In the genomic region with DNA sequence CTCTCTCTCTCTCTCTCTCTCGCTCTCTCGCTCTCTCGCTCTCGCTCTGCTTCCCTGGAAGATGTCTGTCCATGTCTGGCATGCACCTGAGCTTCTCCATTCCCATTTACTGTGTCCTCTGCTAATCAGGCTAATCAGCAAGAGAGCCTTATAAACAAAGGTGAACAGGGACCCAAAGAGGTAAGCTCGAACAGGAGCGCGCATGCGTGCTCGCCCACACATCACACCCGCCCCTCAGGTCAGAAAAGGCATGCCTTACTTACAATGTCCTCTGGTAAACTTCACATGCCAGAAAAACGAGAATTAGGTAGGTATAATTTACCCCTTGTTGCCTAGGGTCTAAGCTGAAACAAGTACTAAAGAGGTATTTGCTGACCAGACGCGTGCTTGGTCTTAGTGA, we compare ENCODE assay signal across 28 mouse cellular contexts.
DNase-seq lines count a peak whose midpoint lies in the region; ATAC-seq and TF ChIP-seq lines count a peak whose summit lies in the region.
"Had no signal": no experiment of that assay in that cellular context is flagged by ENCODE, and none has a peak within 500 bp of the region (broad histone marks: within the 10 kb centered on the region; RNA-seq: fewer than 3 reads in every experiment).

No protein-coding gene starts in this region.

- TF ChIP-seq EP300 in lung, postnatal 0 days (IDR thresholded peaks at IDR 0.05): no peak
- TF ChIP-seq EP300 in stomach, postnatal 0 days (optimal IDR thresholded peaks at IDR 0.05): no peak

- no peak overlapping the region for H3K4me3 ChIP-seq in kidney, embryonic 15.5 days (replicated peaks)
- H3K4me3 ChIP-seq in lung, embryonic 14.5 days (ENCODE audit: low read depth, low read length): no peak overlapping the region
- H3K4me3 ChIP-seq in lung, postnatal 0 days (ENCODE audit: low read depth, low read length): peak overlapping the region; percentile 13; the same call in 1 of the 2 replicates
- H3K4me3 ChIP-seq in stomach, postnatal 0 days (ENCODE audit: low read depth, low read length): no peak overlapping the region; the same call in 1 of the 2 replicates
- no peak overlapping the region for H3K4me3 ChIP-seq in hindbrain, embryonic 11.5 days (ENCODE audit: low read depth, low read length)
- H3K4me3 ChIP-seq: embryonic facial prominence, embryonic 10.5 days; embryonic facial prominence, embryonic 15.5 days; forebrain, embryonic 13.5 days; heart, embryonic 13.5 days; hindbrain, embryonic 15.5 days; limb, embryonic 13.5 days; midbrain, embryonic 10.5 days; midbrain, embryonic 15.5 days; neural tube, embryonic 15.5 days had no signal

- H3K4me2 ChIP-seq in kidney, embryonic 15.5 days: no peak overlapping the region
- peak overlapping the region; percentile 13; the same call in 1 of the 2 replicates for H3K4me2 ChIP-seq in lung, embryonic 14.5 days
- peak overlapping the region; percentile 38 for H3K4me2 ChIP-seq in lung, postnatal 0 days (replicated peaks; ENCODE audit: low read depth, low read length)
- 0 out of 2 replicates have a peak overlapping the region, but pooled peaks have one; percentile 18 for H3K4me2 ChIP-seq in stomach, postnatal 0 days (replicated peaks; ENCODE audit: low read depth)
- no peak overlapping the region for H3K4me2 ChIP-seq in hindbrain, embryonic 11.5 days (replicated peaks; ENCODE audit: low read depth, low read length)
- H3K4me2 ChIP-seq: embryonic facial prominence, embryonic 15.5 days; forebrain, embryonic 13.5 days; heart, embryonic 13.5 days; hindbrain, embryonic 15.5 days; limb, embryonic 13.5 days; liver, embryonic 11.5 days; midbrain, embryonic 15.5 days; neural tube, embryonic 15.5 days had no signal

- DNase-seq in kidney, adult 9 months: no peak
- DNase-seq in lung, embryonic 14.5 days: no peak
- no peak for DNase-seq in lung, postnatal 14 days
- DNase-seq in lung, postnatal 0 days (ENCODE audit: low spot score): peak; percentile 75
- DNase-seq in stomach, postnatal 0 days (ENCODE audit: low spot score): peak; percentile 61
- no peak for DNase-seq in hindbrain, embryonic 11.5 days (ENCODE audit: low spot score)
- no peak for DNase-seq in adrenal gland, adult 18-20 months (ENCODE audit: low spot score in 2 of 2)
- DNase-seq: adrenal gland, postnatal 25 days; cerebellum, adult 18-20 months; cerebellum, postnatal 10 days; gastrocnemius, postnatal 14 days; heart, postnatal 10 days; kidney, postnatal 10 days; retina, postnatal 1 day; right cerebral cortex, postnatal 14 days had no signal

- H3K9ac ChIP-seq in kidney, embryonic 15.5 days: no peak overlapping the region
- H3K9ac ChIP-seq in lung, embryonic 14.5 days: no peak overlapping the region
- H3K9ac ChIP-seq in lung, postnatal 0 days (replicated peaks; ENCODE audit: low read depth): no peak overlapping the region
- no peak overlapping the region for H3K9ac ChIP-seq in stomach, postnatal 0 days (ENCODE audit: low read length)
- H3K9ac ChIP-seq in hindbrain, embryonic 11.5 days (ENCODE audit: low read depth, low read length): no peak overlapping the region
- H3K9ac ChIP-seq: embryonic facial prominence, embryonic 15.5 days; forebrain, embryonic 13.5 days; heart, embryonic 13.5 days; hindbrain, embryonic 15.5 days; limb, embryonic 13.5 days; midbrain, embryonic 15.5 days; neural tube, embryonic 15.5 days had no signal

- peaks cover 41% of the 10 kb centered on the region for H3K4me1 ChIP-seq in kidney, embryonic 15.5 days
- peaks cover 17% of the 10 kb centered on the region; the same call in 1 of the 2 replicates for H3K4me1 ChIP-seq in lung, embryonic 14.5 days (ENCODE audit: insufficient read depth)
- no peaks in the 10 kb centered on the region for H3K4me1 ChIP-seq in lung, postnatal 0 days (ENCODE audit: insufficient read depth, low read depth, low read length)
- H3K4me1 ChIP-seq in stomach, postnatal 0 days (replicated peaks; ENCODE audit: control insufficient read depth, insufficient read depth): no peaks in the 10 kb centered on the region
- no peaks in the 10 kb centered on the region; the same call in 1 of the 2 replicates for H3K4me1 ChIP-seq in hindbrain, embryonic 11.5 days (replicated peaks; ENCODE audit: control insufficient read depth, insufficient read depth, low read length)
- H3K4me1 ChIP-seq: embryonic facial prominence, embryonic 15.5 days; forebrain, embryonic 13.5 days; midbrain, embryonic 15.5 days had no signal

- no peaks in the 10 kb centered on the region for H3K36me3 ChIP-seq in kidney, embryonic 15.5 days
- no peaks in the 10 kb centered on the region for H3K36me3 ChIP-seq in lung, embryonic 14.5 days (ENCODE audit: insufficient read depth)
- H3K36me3 ChIP-seq in lung, postnatal 0 days (ENCODE audit: insufficient read depth, low read length): no peaks in the 10 kb centered on the region
- no peaks in the 10 kb centered on the region for H3K36me3 ChIP-seq in stomach, postnatal 0 days (ENCODE audit: control insufficient read depth, insufficient read depth, low read length)
- H3K36me3 ChIP-seq in hindbrain, embryonic 11.5 days (ENCODE audit: control insufficient read depth, insufficient read depth, low read length): no peaks in the 10 kb centered on the region
- H3K36me3 ChIP-seq: embryonic facial prominence, embryonic 10.5 days; embryonic facial prominence, embryonic 15.5 days; heart, embryonic 13.5 days; hindbrain, embryonic 15.5 days; limb, embryonic 13.5 days; midbrain, embryonic 10.5 days; midbrain, embryonic 15.5 days; neural tube, embryonic 15.5 days had no signal

- H3K27me3 ChIP-seq in kidney, embryonic 15.5 days: no peaks in the 10 kb centered on the region; the same call in 1 of the 2 replicates
- H3K27me3 ChIP-seq in lung, embryonic 14.5 days (ENCODE audit: insufficient read depth, low read length): no peaks in the 10 kb centered on the region
- H3K27me3 ChIP-seq in lung, postnatal 0 days (replicated peaks; ENCODE audit: insufficient read depth, low read length): no peaks in the 10 kb centered on the region
- no peaks in the 10 kb centered on the region for H3K27me3 ChIP-seq in stomach, postnatal 0 days (ENCODE audit: control insufficient read depth, insufficient read depth, low read length)
- H3K27me3 ChIP-seq in hindbrain, embryonic 11.5 days (ENCODE audit: control insufficient read depth, insufficient read depth, low read length): no peaks in the 10 kb centered on the region
- H3K27me3 ChIP-seq: heart, embryonic 13.5 days; limb, embryonic 13.5 days; midbrain, embryonic 15.5 days had no signal

- H3K9me3 ChIP-seq in kidney, embryonic 15.5 days (replicated peaks): no peaks in the 10 kb centered on the region
- no peaks in the 10 kb centered on the region for H3K9me3 ChIP-seq in lung, embryonic 14.5 days (ENCODE audit: low read depth, low read length)
- H3K9me3 ChIP-seq in lung, postnatal 0 days (ENCODE audit: low read length): no peaks in the 10 kb centered on the region
- no peaks in the 10 kb centered on the region for H3K9me3 ChIP-seq in stomach, postnatal 0 days (ENCODE audit: control insufficient read depth, low read length)
- no peaks in the 10 kb centered on the region for H3K9me3 ChIP-seq in hindbrain, embryonic 11.5 days (ENCODE audit: control insufficient read depth, low read length)
- H3K9me3 ChIP-seq: embryonic facial prominence, embryonic 10.5 days; embryonic facial prominence, embryonic 15.5 days; forebrain, embryonic 13.5 days; heart, embryonic 13.5 days; hindbrain, embryonic 15.5 days; limb, embryonic 13.5 days; midbrain, embryonic 10.5 days; midbrain, embryonic 15.5 days; neural tube, embryonic 15.5 days had no signal

- WGBS in kidney, embryonic 15.5 days: 85% methylated on average over 13 of the region's 13 CpGs
- WGBS in lung, embryonic 14.5 days: 78% methylated on average over 13 of the region's 13 CpGs
- WGBS in lung, postnatal 0 days: 60% methylated on average over 13 of the region's 13 CpGs
- 75% methylated on average over 13 of the region's 13 CpGs for WGBS in stomach, postnatal 0 days
- 93% methylated on average over 13 of the region's 13 CpGs for WGBS in hindbrain, embryonic 11.5 days

- H3K27ac ChIP-seq in kidney, embryonic 15.5 days: peak overlapping the region; percentile 6; the same call in 1 of the 2 replicates
- H3K27ac ChIP-seq in lung, embryonic 14.5 days (ENCODE audit: low read depth): peak overlapping the region; percentile 44
- H3K27ac ChIP-seq in lung, postnatal 0 days (ENCODE audit: low read length): peak overlapping the region; percentile 86
- H3K27ac ChIP-seq in stomach, postnatal 0 days (replicated peaks): peak overlapping the region; percentile 69
- H3K27ac ChIP-seq in hindbrain, embryonic 11.5 days (ENCODE audit: low read depth, low read length): no peak overlapping the region
- H3K27ac ChIP-seq: embryonic facial prominence, embryonic 10.5 days; embryonic facial prominence, embryonic 15.5 days; forebrain, embryonic 13.5 days; heart, embryonic 13.5 days; hindbrain, embryonic 15.5 days; limb, embryonic 13.5 days; midbrain, embryonic 10.5 days; midbrain, embryonic 15.5 days; neural tube, embryonic 15.5 days had no signal

- no peak for TF ChIP-seq CTCF in lung, embryonic 14.5 days (IDR thresholded peaks at IDR 0.05; ENCODE audit: low read depth)
- no peak for TF ChIP-seq CTCF in lung, postnatal 0 days (IDR thresholded peaks at IDR 0.05)
- no peak for TF ChIP-seq CTCF in stomach, postnatal 0 days (IDR thresholded peaks at IDR 0.05; ENCODE audit: low read depth)

- ATAC-seq in kidney, embryonic 15.5 days (replicated peaks; ENCODE audit: low FRiP score): no peak
- ATAC-seq in lung, embryonic 14.5 days (ENCODE audit: insufficient read depth): no peak
- ATAC-seq in lung, postnatal 0 days: peak; percentile 64
- ATAC-seq in stomach, postnatal 0 days (ENCODE audit: low FRiP score, low TSS enrichment): peak; percentile 51
- ATAC-seq in hindbrain, embryonic 11.5 days (ENCODE audit: low FRiP score): no peak
- ATAC-seq: CD4-positive, CD25-positive, alpha-beta regulatory T cell, adult 4 months; forebrain, embryonic 13.5 days; inflammation-experienced regulatory T-cells, adult 6 months; midbrain, embryonic 15.5 days had no signal

Comparison
In these comparisons a context has a peak if more than half of its experiments do, and no peak if none do; other contexts are left out.
1. ATAC-seq: peak in lung, postnatal 0 days (single experiment) and stomach, postnatal 0 days (single experiment); none in kidney, embryonic 15.5 days (single experiment), lung, embryonic 14.5 days (single experiment) and hindbrain, embryonic 11.5 days (single experiment).
2. DNase-seq: peak in lung, postnatal 0 days (single experiment) and stomach, postnatal 0 days (single experiment); none in kidney, adult 9 months (single experiment), lung, embryonic 14.5 days (single experiment), lung, postnatal 14 days (single experiment), hindbrain, embryonic 11.5 days (single experiment) and adrenal gland, adult 18-20 months (0 of 2).
3. H3K4me2 ChIP-seq: peak in lung, embryonic 14.5 days (single experiment), lung, postnatal 0 days (single experiment) and stomach, postnatal 0 days (single experiment); none in kidney, embryonic 15.5 days (single experiment) and hindbrain, embryonic 11.5 days (single experiment).